Mouse (Mus musculus) Patski (cell line): Measurements from ENCODE around the gene Tldc2. TPM values are rescaled to one million over a fixed set of nuclear protein-coding genes. Genes with fewer than 3 reads are reported as not detected.
A peak's percentile ranks its signal among the peaks of the same experiment; 100 is the strongest.

ENCODE experiments used
- ATAC-seq: fragments of 100-300 bp; one replicate; pipeline ENCODE4 v1.8.0; 2021
- CTCF ChIA-PET: fragments of 350-600 bp; sonication (Branson Sonifier 250); formaldehyde crosslinking; loops from one replicate; lab custom pipeline; 2022; ENCODE audit warnings: inconsistent platforms; lab: Charles Lee
- POLR2A ChIA-PET: fragments of 350-600 bp; sonication (Branson Sonifier 250); formaldehyde crosslinking; loops from one replicate; lab custom pipeline; 2022; ENCODE audit warnings: antibody characterized with exemption, inconsistent platforms; lab: Charles Lee
- DNase-seq: peaks from one replicate; pipeline ENCODE4 v3.0.0-alpha.2; 2011; ENCODE audit warnings: low read depth, low spot score
- H3K27me3 ChIP-seq: fragments of 371-371 bp; one replicate; pipeline ENCODE4 v1.5.1; 2021
- CTCF ChIP-seq: fragments of 100-300 bp; IDR thresholded peaks from one replicate; pipeline ENCODE4 v1.5.1; 2021
- in situ Hi-C: fragments of 300-500 bp; cut with MboI; formaldehyde crosslinking; loops from 3 replicates; pipeline ENCODE4 v1.11.1; 2018; ENCODE audit warnings: low pct_unique_long_range_greater_than_20kb, mixed read lengths
- polyA plus RNA-seq: library from polyadenylated mRNA; unstranded; gene quantifications from one replicate; pipeline ENCODE4 v1.2.3, GENCODE M21; 2021

Tldc2 gene
- polyA plus RNA-seq, 1 experiment from 2014 or later, result 0.33 TPM

DNA sequence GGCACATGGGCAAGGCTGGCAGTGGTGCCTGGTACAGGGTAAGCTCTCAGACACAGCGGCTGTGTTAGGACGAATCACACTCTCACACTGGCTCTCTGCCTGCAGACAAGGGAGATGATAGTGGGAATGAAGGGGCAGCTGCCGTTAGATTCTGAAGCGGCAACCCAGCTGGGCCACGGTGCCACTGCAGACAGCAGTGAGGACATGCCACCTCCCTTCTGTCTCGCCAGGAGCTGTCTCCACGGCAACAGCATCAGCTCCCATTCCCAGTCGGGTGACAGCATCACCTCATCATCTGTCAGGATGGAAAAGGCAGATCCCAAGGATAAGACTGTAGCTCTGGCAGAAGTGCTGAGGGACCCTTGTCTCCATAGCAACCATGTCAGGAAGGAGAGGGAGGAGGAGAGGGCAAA lies 37.0 kb upstream of the Tldc2 start:
- no peak for TF ChIP-seq CTCF
- ChIA-PET POLR2A (no interaction called here), CTCF (interaction anchor here (1.3 to 1.6 kb wide), 2 partner anchors 19 to 26 kb away, joined by 4 read pairs; no protein-coding TSS in a partner anchor)
- no peak for ATAC-seq
- H3K27me3 ChIP-seq, result no peaks in the 10 kb centered on the region
- no peak for DNase-seq
- in situ Hi-C loops, result no loop called here

DNA sequence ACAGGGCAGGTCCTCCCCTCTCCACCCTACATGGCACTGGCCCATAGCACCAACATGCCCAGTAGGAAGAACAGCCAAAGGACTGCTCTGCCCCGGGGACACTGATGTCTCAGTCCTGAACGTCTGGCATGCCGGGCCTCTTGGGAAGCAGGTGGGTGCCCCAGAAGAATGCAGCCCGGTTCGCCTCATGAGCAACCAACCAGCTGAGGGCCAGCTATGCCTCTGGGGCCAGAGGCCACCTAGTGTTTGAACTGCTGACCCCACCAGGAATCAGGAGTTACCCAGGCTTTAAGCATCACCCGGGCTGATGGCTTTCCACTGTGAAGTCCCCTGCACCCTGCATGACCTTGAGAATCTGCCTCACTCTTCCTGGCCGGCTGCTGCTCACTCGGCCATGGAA lies 34.4 kb upstream of the Tldc2 start:
- CTCF ChIA-PET, result interaction anchor here (1.0 to 1.7 kb wide), 4 partner anchors 16 to 26 kb away, joined by 3 to 5 read pairs (median 4); partner anchors contain the start of gene Soga1
- POLR2A ChIA-PET, result interaction anchor here (0.6 to 0.9 kb wide), 5 partner anchors 9 to 26 kb away, joined by 3 to 6 read pairs (median 3); no protein-coding TSS in a partner anchor
- in situ Hi-C loops, result no loop called here

DNA sequence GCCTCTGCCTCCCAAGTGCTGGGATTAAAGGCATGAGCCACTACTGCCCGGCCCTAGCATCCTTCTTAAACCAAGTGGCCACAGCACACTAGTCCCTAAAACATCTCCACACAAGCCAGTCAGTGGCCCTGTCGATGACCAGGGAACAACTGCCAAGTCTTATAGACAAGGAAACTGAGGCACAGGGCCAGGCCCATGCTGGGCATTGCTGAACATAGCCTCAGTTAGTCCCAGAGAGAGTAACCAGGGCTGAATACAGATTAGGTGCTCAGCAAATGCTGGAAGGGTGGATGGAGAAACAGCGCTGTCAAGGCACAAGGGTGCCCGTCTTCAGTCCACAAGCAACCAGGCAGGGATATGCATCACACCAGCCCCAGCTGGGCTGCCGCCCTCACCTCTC lies 33.7 kb upstream of the Tldc2 start:
- no peak for TF ChIP-seq CTCF
- in situ Hi-C loops, result no loop called here
- no peak for DNase-seq
- H3K27me3 ChIP-seq, result no peaks in the 10 kb centered on the region
- ChIA-PET CTCF (interaction anchor here (1.0 to 1.7 kb wide), 4 partner anchors 17 to 38 kb away, joined by 3 to 5 read pairs (median 4); no protein-coding TSS in a partner anchor), POLR2A (interaction anchor here (0.6 kb wide), 2 partner anchors 25 to 1395 kb away, joined by 3 read pairs; no protein-coding TSS in a partner anchor)
- no peak for ATAC-seq

More for the DNA sequence above, 34.4 kb upstream of the Tldc2 start:
- TF ChIP-seq CTCF, result no peak
- ATAC-seq, result peak; percentile 81
- no peaks in the 10 kb centered on the region for H3K27me3 ChIP-seq
- no peak for DNase-seq

DNA sequence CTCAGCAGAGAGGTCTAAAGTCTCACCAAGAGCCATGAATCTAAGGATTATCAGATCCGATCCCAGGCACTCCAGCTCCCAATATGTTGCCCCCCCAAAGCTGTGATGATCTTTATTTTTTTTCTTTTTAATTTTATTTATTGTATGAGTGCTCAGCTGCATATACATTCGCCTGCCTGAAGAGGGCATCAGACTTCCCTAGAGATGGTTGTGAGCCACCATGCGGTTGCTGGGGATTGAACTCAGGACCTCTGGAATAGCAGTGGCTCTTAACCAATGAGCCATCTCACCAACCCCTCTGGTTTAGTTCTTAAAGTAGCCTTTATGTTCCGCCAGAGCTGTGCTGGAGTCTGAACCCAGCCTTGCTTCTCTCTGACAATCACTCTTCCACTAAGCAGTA lies 33.1 kb upstream of the Tldc2 start:
- ATAC-seq, result no peak
- in situ Hi-C loops, result no loop called here
- no peak for DNase-seq
- H3K27me3 ChIP-seq, result no peaks in the 10 kb centered on the region
- POLR2A ChIA-PET, result interaction anchor here (1.0 kb wide), 1 partner anchor 18 kb away, joined by 3 read pairs; no protein-coding TSS in a partner anchor
- no peak for TF ChIP-seq CTCF
- CTCF ChIA-PET, result interaction anchor here (1.3 to 1.4 kb wide), 2 partner anchors 17 to 38 kb away, joined by 4 read pairs; no protein-coding TSS in a partner anchor

DNA sequence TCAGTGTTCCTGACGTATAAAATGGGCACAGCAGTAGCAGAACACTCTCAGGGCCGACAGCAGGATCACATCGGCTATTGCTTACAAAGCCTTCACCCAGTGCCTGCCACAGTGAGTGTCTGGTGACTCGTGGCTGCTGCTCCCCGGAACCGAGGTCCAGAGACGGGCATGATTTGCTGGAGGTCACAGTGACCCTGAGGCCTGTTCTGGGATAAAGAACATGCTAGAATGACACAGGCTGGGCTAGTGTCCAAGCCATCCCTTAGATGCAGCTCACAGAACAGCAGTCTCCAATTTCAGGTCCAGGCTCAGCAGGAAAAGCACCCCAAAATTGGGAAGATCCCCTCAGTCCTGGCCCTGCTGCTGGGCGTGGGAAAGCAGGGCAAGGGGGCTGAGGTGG lies 32.6 kb upstream of the Tldc2 start:
- H3K27me3 ChIP-seq, result no peaks in the 10 kb centered on the region
- POLR2A ChIA-PET, result interaction anchor here (0.8 to 1.0 kb wide), 2 partner anchors 18 to 24 kb away, joined by 3 to 6 read pairs; partner anchors contain the start of gene Soga1
- TF ChIP-seq CTCF, result no peak
- in situ Hi-C loops, result no loop called here
- no peak for ATAC-seq
- CTCF ChIA-PET, result interaction anchor here (1.4 kb wide), 1 partner anchor 37 kb away, joined by 4 read pairs; no protein-coding TSS in a partner anchor
- DNase-seq, result no peak

DNA sequence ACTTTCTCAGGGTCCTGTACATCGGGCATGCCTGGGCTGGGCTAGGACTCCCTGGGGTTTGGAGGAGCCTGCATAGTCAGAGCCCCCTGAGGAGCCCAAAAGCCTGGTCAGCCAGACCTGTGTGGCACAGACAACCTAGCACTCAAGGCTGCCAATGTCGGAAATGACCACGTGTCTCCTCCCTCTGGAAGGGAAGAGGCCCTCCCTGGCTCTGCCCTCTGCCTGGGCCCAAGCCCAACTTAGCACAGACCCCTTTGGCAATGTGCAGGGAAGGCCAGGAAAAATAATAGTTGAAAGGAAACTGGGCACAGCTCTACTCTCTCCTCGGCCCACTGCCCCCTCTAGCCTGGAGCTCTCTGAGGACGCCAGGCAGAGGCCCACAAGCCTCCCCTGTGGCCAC lies 32.0 kb upstream of the Tldc2 start:
- TF ChIP-seq CTCF, result no peak
- ChIA-PET CTCF (interaction anchor here (0.9 to 1.2 kb wide), 2 partner anchors 14 to 20 kb away, joined by 3 to 4 read pairs; no protein-coding TSS in a partner anchor), POLR2A (interaction anchor here (0.8 to 1.3 kb wide), 4 partner anchors 17 to 37 kb away, joined by 3 to 6 read pairs (median 4); partner anchors contain the start of gene Soga1)
- DNase-seq, result no peak
- no peaks in the 10 kb centered on the region for H3K27me3 ChIP-seq
- no peak for ATAC-seq
- in situ Hi-C loops, result no loop called here

DNA sequence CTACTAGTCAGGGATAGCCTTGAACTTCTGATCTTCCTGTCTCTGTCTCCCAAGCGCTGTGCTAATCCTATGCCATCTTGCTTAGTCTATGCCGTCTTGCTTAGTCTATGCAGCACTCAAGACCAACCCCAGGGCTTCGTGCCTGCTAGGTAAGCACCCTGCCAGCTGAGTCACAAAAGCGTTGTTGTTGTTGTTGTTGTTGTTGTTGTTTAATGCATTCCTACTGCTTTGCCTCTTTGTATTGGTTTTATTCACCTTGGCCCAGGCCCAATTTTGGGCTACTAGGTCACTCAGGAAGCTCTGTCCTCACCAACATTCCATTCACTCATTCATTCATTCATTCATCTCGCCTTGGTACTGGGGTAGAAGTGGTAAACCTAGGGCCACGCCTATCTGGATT lies 31.1 kb upstream of the Tldc2 start:
- ATAC-seq (no peak), DNase-seq (no peak)
- ChIA-PET POLR2A (interaction anchor here (1.0 to 1.3 kb wide), 2 partner anchors 20 to 36 kb away, joined by 3 to 4 read pairs; no protein-coding TSS in a partner anchor), CTCF (interaction anchor here (1.2 kb wide), 1 partner anchor 15 kb away, joined by 3 read pairs; no protein-coding TSS in a partner anchor)
- TF ChIP-seq CTCF, result no peak
- H3K27me3 ChIP-seq, result no peaks in the 10 kb centered on the region
- in situ Hi-C loops, result no loop called here

DNA sequence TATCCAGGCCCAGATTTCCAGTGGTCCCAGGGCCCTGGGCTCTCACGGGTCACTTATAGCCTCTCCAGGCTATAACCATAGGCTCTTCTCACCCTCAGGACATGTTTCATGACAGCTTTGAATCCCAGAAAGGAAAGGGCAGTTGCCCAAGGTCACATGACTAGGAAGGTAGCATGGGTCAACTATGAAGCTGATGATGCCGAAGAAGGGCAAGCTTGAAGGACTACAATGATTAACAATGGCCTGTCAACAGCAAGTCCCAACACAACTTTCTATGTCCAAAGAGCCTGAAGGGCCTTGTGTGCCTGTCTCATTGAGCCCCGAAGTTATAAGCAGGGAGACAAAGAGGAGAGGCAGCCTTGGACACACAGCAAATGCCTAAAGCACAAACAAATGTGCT lies 29.7 kb upstream of the Tldc2 start:
- TF ChIP-seq CTCF, result no peak
- POLR2A ChIA-PET, result no interaction called here

DNA sequence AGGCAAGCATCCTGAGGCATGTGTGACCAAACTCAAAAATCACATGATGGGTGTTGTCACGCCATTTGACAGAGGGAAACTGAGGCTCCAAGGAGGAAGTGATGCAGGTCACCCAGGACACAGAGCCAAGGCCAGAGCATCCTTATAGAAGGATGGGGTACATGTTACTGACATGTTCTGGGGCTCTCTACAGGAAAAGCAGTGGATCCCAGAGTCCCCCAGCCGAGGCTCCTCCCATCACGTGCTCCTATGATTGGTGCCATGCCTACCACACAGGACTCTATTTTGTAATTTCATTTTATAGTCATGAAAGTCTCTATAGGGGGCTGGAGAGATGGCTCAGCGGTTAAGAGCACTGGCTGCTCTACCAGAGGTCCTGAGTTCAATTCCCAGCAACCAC lies 29.1 kb upstream of the Tldc2 start:
- CTCF ChIA-PET, result interaction anchor here (1.6 to 1.7 kb wide), 2 partner anchors 13 to 27 kb away, joined by 6 to 7 read pairs; no protein-coding TSS in a partner anchor
- no peak for TF ChIP-seq CTCF
- no peak for DNase-seq
- no peak for ATAC-seq
- H3K27me3 ChIP-seq, result no peaks in the 10 kb centered on the region
- POLR2A ChIA-PET, result interaction anchor here (0.8 kb wide), 1 partner anchor 12 kb away, joined by 3 read pairs; no protein-coding TSS in a partner anchor
- in situ Hi-C loops, result no loop called here

More for the DNA sequence above, 29.7 kb upstream of the Tldc2 start:
- ATAC-seq, result no peak
- no peaks in the 10 kb centered on the region for H3K27me3 ChIP-seq
- CTCF ChIA-PET, result interaction anchor here (1.2 kb wide), 1 partner anchor 9 kb away, joined by 5 read pairs; no protein-coding TSS in a partner anchor
- DNase-seq, result no peak
- in situ Hi-C loops, result no loop called here

DNA sequence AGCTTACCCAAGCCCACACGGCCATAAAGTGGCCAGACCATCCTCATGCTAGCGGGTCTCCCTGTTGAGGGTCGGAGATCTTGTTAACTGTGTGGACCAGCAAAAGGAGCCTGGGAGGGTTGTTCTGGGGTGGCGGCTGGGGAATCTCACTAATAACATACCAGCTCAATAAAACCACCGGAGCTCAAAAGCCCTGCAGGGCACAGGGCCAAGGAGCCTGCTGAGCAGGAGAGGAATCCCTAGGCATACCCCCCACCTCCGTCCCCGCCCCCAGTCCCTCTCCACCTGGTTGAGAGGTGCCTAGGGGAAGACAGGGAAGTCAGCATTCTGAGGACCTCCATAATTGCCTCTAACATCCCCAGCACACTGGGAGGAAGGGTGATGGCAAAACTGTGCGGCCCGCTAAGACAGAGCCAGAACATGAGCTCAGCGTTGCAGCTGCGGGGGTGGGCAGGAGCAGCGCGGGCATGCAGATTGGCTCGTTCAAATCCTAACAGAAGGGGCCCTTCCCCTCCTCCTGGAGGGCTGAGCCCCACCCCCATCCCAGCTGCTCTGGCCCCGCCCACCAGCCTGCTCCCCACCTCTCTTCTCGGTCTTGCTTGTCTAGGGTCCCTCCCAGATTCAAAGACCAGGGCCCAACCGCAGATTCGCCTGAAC lies 28.4 kb upstream of the Tldc2 start:
- peak; percentile 70 for ATAC-seq

More for the DNA sequence above, 28.4 kb upstream of the Tldc2 start:
- no peaks in the 10 kb centered on the region for H3K27me3 ChIP-seq
- TF ChIP-seq CTCF, result no peak
- in situ Hi-C loops, result no loop called here
- ChIA-PET CTCF (interaction anchor here (1.6 to 1.7 kb wide), 2 partner anchors 12 to 27 kb away, joined by 6 to 7 read pairs; no protein-coding TSS in a partner anchor), POLR2A (interaction anchor here (0.8 kb wide), 1 partner anchor 12 kb away, joined by 3 read pairs; no protein-coding TSS in a partner anchor)
- peak; percentile 90 for DNase-seq
